Mouse (Mus musculus): Measurements from ENCODE around the gene Gpt2.
A peak's percentile ranks its signal among the peaks of the same experiment; 100 is the strongest.

Gene Gpt2

DNA sequence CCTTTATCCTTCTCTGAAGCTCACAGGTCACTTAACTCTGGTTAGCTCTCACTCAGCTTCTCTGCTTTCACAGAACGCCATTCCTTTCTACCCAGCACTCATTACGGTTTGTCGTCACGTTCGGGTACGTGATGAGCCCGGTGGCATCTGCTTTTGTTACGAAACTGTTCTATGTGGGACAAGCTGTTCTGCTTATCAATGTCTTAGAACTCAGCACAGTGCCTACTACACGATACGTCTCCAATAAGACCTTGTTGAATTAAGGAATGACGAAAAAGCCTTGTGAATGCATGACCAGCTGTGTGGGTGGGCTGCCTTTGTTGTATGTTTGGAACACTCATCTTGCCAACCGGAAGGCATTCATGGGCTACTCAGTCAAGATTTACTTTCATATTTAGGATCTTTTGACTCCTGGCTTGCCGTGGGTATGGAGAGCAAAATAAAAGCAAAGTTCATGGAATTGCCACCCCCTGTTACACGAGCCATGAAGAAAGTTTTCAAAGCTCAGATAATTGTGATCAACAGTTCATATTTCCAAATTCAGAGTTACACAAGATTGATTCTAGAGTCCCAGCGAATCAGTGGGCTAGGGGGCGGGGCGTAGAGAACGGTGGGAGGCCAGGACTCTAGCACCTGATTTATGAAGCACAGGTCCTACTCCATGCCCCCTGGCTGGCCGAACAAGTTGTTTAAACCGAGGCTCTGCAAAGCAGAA is 4.3 kb upstream of the Gpt2 start:
- DNase-seq (ENCODE audit: low spot score): peak; percentile 41

DNA sequence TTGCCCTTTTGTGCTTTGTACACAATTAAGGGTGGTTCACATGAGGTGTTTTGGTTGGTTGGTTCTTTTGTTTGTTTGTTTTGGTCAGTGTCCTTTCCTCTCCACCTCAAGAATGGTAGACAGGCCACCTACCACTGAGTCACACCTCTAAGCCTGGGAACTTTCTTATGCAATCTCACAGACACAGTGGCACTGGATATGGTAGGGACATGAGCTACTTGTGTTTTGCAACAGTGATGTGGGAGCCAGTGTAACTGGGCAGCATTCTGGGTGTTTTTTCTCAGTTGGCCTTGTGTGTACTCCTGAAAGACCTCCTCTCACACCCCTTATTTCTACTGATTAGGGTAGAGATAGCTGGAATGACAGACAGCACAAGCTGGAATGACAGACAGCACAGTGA is 3.7 kb upstream of the Gpt2 start:
- DNase-seq (ENCODE audit: low spot score): peak; percentile 69

DNA sequence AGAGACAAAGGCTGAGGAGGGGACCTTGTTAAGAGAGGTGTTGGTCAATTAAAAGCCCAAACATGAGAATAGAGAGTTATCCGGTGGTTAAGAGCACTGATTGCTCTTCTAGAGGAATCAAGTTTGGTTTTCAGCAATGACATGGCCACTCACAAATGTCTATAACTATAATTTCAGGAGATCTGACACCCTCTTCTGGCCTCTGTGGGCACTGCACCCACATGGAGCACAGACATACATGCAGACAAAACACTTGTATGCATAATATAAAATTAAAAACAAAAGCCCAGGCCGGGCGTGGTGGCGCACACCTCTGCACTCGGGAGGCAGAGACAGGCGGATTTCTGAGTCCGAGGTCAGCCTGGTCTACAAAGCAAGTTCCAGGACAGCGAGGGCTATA is 2.8 kb upstream of the Gpt2 start:
- DNase-seq (ENCODE audit: low spot score): no peak

DNA sequence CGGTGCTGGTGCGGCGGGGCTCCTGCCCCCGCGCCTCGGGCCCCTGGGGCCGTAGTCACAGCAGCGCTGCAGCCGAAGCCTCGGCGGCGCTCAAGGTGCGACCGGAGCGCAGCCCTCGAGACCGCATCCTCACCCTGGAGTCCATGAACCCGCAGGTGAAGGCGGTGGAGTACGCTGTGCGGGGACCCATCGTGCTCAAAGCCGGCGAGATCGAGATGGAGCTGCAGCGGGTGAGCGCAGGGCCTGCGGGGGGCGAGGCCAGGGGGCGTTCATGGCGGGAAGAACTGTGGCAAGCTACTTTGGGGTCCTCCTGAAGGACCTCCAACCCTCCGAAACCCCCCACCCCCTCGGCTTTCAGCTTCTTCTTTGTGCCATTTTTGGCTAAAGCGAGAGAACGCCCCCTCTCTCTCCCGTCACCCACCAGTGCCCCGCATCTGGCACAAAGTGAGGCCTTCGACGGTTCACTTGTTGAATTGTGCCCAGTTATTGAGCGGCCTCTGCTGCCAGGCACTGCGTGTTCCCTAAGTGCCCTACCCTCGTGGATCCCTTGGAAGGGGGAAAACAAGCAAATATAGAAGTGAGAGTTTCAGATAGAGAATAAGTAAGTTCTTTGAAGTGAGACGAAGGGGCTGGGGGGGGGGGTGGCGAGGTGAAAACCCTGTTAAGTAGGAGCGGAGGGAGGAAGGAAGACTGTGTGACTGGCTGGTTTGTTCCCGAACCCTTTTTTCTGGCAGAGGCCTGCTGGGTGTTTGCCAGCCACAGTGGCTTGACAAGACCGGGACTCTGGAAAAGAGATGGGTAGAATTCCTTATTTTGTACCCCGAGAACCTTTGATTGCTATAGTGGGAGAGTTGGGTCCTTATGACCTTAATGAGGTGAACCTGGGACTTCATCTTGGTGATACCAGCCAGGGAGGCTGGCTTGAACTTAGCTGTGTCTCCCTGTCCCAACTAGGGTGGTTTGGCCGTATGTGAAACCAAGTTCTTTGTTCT is 860 bp downstream of the Gpt2 start:
- DNase-seq (ENCODE audit: low spot score): no peak

DNA sequence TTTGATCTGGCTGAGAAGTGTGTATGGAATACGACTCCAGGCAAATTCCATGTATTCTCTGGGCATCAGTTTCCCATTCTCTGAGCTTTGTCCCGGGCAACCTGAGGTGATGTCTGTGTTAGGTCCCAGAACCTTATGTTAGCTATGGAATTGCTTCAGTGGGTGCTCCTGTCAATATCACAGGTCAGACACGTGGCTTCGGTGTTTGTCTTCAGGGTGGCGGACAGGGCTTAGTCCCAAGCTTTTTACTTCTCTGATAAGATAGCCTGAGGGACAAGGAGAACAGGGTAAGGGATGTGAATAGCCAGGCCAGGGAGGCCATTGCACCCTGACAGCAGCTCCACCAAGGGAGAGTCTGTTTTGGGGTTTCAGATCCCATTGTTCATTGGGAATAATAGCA is 3.7 kb downstream of the Gpt2 start:
- DNase-seq (ENCODE audit: low spot score): no peak

DNA sequence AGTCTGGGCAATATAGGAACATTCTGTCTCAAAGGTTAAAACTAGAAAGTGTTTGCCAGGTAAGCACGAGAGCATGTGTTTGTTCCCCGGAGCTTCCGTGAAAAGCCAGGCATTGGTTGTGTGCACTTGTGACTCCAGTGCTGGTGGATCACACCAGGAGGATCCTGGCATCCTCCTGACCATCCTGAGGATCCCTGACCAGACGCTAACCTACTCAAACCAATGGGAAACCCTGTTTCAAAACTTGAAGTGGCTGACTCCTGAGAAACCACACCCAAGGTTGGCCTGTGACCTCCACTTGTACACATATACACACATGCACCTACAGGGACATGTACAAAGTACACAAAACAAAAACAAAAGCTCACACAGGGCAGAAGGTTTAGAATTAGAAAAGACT is 4.4 kb downstream of the Gpt2 start:
- no peak for DNase-seq (ENCODE audit: low spot score)

DNA sequence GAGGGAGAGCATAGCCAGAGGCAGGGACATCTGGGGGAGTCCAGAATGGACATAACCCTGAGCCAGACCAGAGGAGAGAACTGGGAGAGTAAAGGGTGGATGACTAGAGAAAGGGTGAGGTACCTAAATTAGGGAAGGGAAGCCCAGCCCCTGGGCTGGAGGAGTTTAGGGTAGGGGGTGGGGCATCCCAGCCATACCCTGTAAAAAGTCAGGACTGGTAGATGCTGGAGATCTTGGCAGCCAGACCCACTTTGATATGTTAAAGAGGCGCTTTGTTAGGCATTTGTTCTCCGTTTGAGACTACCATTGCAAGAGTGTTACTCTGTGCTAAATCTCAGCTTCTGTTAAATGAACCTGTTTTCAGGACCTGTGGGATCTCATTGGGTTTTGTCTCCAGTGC is 6.2 kb downstream of the Gpt2 start:
- DNase-seq (ENCODE audit: low spot score): no peak

DNA sequence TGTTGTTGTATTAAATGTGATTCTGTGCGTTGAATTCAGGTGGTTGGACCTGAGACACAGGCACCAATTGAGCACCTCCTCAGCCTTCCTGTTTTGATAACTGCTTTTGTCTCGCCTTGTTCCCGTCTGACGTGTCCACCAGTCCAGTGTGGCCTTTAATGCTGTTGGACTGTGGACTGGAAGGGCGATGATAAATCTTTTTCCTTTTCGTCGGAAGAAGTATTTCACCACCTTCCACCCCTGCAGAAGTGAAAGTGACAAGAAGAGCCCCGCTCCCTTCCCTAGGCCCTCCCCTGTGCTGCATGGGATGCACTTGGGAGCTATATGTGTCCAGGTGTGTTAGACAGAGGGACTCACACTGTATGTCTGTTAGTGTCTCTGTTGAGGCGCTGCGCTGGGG is 8.1 kb downstream of the Gpt2 start:
- DNase-seq (ENCODE audit: low spot score): no peak

DNA sequence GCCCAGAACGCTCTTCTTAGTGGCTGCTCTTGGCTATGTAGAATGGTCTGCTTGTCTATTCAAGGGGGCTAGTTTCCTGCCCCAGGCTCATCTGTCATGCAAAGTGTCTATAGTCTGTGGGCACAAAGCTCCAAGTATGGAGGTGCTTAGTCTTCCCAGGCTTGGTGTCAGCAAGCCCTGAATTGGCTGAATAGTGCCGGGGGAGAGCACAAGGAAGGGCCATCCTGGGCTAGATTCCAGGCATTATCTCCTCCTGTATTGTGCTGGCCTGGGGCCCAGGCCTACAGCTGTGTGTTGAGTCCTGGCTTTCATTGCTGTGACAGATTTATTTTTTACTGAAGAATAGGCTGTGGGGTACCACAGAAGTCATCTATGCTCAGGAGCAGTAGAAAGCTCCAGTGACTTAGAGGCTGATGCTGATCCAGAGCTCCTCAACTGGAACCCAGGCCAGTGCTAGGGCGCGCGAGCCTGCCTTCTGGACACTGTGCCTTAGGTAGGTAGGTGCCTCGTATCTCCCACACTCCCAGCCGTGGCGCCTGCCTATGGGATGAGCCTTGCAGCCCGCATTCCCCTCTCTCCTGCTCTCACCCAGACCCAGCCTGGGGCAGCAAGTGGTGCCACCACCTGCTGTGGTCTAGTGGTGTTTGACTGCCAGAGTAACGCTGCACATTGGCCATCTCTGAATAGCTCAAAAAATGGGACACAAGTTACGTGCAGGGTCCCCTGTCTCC is 8.7 kb downstream of the Gpt2 start:
- DNase-seq (ENCODE audit: low spot score): peak; percentile 48

DNA sequence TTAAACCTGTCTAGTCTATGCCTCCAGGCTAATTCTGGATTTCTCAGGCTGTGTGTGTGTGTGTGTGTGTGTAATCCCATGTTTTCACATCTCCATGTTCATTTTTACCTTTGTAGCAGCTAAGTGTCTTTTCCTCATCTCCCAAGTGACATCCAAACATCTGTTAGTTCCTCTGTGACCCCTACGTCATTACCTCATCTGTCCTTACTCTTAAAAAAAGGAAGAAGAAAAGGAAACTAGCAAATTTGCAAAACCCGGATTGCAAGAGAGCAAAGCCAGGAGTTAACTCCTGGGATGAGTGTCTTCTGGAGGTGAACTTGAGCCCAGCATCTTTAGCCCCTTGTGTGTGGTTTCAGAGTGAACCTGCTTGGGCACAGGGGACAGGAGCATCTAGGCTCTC is 10.0 kb downstream of the Gpt2 start:
- no peak for DNase-seq (ENCODE audit: low spot score)

DNA sequence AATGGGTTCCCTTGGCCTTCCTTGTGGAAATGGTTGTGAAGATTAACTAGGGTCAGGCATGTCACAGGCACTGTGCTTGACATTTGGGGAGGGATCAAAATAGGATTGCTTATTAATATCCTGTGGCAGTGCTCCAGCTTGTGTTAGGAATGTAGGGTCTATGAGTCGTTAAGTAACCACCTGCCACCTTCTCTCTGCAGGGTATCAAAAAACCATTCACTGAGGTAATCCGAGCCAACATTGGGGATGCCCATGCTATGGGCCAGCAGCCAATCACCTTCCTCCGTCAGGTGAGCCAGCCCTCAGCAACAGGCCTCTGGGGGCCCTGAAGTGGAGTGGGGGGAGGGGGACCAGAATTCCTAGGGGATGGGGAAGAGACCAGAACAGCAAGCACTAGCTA is 10.7 kb downstream of the Gpt2 start:
- DNase-seq (ENCODE audit: low spot score): no peak

DNA sequence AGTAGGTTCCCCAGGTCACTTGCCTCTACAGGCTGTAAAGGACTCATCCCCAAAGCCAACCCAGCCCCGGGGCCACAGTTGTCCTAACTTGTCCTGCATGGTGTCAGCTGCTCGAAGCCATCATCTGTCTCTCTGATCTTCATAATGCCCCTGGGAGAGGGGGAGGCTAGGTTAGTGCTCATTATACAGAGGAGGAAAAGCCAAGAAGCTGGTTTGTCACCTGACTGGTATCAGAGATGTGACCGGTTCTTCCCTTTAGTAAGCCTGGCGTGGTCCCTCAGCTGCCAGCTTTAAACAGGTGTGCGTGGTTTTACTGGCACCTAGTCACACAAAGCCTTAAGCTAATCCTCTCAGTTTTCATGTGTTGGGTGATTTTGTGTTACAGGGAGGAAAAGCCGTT is 12.3 kb downstream of the Gpt2 start:
- DNase-seq (ENCODE audit: low spot score): no peak

DNA sequence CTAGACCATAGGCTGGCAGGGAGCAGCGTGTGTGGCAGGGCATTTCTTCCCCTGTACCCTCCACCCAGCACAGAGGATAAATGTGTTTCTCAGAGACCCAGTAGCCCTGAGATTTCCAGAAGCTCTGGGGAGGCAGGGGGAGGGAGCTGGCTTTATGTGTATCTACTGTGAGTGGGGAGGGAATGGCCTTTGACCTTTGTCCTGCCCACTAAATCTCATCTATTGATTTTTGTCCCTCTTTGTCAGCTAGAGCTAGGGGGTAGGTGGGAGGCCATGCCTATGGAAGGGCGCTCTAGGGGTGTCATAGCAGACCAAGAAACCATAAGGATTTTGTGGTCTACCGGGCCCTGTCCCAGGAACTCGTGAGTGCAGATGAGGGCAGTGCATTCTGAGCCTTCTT is 14.2 kb downstream of the Gpt2 start:
- DNase-seq (ENCODE audit: low spot score): no peak

DNA sequence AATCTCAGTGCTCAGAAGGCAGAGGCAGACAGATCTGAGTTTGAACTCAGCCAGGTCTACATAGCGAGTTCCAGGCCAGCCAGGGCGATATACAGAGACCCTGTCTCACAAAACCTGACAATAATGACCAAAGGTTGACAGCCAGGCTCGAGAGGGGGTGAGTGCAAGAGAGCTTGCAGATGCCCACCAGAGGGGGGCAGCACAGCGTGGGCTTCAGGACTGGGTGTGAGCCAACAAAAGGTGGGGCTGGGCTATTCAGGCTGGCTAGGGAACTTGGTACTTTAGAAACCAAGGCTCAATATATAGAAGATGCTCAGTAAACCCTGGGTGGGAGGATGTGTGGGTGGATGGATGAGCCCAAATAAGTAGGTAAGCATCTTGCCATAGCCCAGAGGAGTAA is 16.3 kb downstream of the Gpt2 start:
- no peak for DNase-seq (ENCODE audit: low spot score)

DNA sequence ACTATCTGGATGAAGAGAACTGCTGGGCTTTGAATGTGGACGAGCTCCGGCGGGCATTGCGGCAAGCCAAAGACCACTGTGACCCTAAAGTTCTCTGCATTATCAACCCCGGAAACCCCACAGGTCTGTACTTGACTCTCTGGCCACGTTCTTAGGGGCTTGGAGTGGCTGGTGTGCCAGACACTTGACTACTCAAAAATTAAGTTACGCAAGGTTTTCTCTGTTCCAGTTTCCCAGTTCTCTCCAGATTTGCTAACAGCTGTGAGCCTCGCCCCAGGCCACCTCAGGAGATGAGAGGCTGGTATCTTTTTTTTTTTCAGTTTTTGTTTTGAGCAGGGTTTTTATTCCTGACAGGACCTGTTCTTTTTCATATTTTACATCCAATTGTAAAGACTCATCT is 19.9 kb downstream of the Gpt2 start:
- DNase-seq (ENCODE audit: low spot score): peak; percentile 39

DNA sequence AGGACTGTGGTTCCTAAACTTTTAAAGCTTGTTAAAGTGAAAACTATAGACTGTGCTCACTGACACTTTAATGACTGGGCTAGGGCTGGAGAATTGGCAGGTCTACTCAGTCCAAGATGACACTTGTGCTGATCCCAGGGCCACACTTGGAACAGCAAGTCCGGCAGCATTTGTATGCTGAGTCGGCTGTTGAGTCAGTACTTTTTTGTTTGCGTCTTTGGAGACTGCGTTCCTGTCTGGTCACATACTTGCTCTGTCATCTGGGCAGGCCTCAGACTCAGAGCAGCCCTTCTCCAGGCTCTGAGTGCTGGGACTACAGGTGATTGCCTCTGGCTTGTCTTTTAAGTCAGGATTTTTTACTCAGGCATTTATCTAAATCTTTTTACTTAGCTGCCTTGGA is 20.9 kb downstream of the Gpt2 start:
- DNase-seq (ENCODE audit: low spot score): peak; percentile 31

DNA sequence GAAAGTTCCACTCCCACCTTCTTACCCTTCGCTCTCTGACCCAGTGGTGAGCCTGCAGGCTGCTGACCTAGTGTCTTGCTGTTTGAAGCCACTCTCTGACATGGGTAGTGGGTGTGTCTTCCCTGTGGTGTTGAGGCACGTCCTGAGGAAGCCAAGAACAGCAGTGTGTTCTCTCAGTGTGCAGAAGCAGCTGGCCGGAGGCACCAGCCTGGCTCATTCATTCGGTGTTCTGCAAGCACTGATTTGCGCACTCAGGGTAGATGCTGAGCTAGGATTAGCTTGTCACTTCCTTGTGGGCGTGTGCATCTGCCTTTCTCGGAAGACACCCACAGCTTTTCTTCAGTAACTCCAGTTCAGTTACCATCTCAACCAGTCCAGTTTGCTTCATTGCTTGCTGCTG is 23.0 kb downstream of the Gpt2 start:
- peak; percentile 67 for DNase-seq (ENCODE audit: low spot score)

DNA sequence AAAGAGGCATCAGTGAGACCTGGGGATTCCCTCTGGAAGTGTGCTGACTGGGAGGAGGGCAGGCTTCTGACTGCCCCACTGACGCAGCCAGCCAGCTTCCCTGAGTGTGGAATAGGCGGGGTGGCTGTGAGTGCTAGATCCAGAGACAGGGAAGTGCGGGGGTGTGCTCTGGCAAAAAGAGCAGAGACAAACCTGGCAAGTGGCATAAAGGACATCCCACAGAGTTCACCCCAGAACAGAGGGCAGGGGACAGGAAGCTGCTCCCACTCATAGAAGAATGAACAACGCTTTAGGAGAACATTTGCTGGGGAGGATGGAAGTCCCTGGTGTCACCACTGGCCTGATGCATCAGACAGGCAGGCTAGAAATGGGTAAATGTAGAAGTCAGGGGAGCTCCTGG is 25.0 kb downstream of the Gpt2 start:
- DNase-seq (ENCODE audit: low spot score): no peak

DNA sequence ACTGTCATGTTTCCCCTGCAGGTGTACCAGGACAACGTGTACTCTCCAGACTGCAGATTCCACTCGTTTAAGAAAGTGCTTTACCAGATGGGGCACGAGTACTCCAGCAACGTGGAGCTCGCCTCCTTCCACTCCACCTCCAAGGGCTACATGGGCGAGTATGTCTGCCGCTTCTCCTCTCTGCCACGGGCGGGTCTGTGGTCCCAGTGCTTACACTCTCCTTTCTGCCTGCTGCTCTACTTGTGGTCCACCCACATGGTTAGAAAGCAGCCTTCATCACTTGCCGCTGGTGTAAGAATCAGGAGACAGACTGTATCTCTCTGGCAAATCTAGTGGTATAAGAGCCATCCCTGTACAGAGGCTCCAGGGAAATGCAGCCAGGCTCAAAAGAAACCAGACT is 25.6 kb downstream of the Gpt2 start:
- DNase-seq (ENCODE audit: low spot score): no peak

DNA sequence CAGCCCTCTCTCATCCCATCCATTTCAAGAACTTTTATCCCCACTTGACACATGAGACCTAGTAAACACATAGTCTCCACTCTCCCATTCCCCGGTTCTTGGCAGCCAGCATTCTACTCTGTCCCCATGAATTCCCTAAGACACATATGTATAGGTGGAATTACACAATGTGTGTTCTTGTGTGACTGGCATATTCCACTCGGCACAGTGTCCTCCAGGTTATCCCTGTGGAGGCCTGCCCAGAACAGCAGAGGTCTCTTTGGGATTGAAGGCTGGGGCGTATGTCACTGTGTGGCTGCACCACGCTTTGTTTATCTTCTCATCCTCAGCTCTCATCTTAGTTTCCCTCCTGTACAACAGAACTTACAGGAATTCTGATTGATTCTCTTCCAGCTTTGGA is 28.2 kb downstream of the Gpt2 start:
- no peak for DNase-seq (ENCODE audit: low spot score)

DNA sequence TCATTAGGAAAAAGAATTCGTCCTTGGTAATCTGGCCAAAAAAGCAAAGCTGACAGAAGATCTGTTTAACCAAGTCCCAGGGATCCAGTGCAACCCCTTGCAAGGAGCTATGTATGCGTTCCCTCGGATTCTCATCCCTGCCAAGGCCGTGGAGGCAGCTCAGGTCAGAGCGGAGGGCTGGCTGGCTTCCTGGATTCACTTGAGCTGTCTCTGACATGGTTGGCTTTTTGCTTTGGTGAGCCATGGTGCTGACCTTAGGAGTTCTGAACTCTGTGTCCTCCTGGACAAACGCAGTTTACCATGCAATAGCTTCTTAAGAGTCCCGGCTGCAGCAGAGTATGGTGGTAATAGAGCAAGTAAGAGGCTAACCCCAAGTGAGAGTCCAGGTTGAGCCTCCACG is 29.0 kb downstream of the Gpt2 start:
- DNase-seq (ENCODE audit: low spot score): peak; percentile 67

DNA sequence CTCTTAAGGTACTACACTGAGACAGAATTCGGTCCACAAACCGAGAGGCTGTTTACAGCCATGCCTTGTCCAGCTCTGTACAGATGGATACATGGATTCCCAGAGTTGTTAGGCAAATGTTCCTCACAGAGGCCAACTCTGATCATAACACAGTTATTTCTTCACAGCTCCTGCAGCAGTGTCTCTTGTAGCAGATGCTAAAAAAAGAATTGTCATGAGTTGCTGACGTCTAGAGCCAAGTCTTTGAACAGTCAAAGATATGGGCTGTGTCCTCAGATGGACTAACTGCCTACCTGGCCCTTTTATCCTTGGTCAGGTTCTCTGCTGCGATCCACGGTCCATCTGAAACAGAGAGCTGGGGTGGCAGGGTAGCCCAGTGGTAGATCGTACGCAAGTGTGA is 31.7 kb downstream of the Gpt2 start:
- DNase-seq (ENCODE audit: low spot score): peak; percentile 64

DNA sequence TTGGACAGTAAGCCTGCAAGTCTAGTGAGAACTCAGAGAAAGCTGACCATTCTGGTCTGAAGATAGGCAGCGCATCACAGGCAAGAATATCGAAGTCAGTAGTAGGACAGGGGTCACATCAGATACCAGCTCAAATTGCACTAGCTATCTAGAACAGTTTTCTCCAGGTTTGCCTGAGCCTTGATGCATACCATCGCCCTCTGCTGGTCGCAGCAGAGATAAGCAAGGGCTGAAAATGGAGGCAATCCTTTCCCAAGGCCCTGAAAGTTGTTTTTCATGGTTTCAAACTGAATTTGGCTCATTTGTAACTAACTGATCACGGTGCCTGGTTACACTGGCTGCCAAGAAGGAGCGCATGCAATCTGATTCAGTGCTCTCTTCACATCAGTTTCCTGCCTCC is 33.7 kb downstream of the Gpt2 start:
- DNase-seq (ENCODE audit: low spot score): peak; percentile 87

Data from adipocyte (in vitro differentiated cells).